Mouse (Mus musculus): Measurements from ENCODE around the gene Bcat1.

GRCm38 (mm10) chr6:145022349-145022748 lies 53.6 kb downstream of the Bcat1 start:
- TF ChIP-seq CTCF (IDR thresholded peaks at IDR 0.05; ENCODE audit: low read depth, low read length) (no peak), GATA2 (IDR thresholded peaks at IDR 0.05; ENCODE audit: borderline replicate concordance, low read depth, low read length) (no peak), GATA1 (IDR thresholded peaks at IDR 0.05; ENCODE audit: borderline replicate concordance, low read length) (no peak), POLR2AphosphoS5 (IDR thresholded peaks at IDR 0.05; ENCODE audit: insufficient replicate concordance, low read depth, low read length) (no peak)

Measured in G1E (cell line).